Mouse (Mus musculus): ENCODE data around the gene Cped1.

DNA sequence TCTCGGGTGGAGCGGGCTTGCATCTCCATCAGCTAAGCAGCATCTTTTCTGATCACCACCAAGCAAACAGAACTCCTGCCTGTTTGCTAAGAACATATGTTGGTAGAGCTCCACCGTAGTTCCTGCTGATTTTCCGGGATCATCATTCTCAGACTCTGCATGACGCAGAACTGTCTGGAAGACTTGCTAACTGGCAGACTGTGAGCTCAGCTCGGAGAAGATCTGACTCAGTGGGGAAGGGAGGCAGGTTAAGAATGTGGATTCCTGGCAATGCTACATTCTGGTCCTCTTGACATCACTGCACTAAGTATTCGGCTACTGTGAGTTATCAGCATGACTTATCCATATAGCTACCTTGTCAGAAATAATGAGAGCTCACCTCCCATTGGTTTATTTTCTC lies 44.7 kb downstream of the Cped1 start:
- no peak for TF ChIP-seq CEBPB (IDR thresholded peaks at IDR 0.05; ENCODE audit: insufficient read depth, poor library complexity, severe bottlenecking)
- no peak for TF ChIP-seq USF1 (IDR thresholded peaks at IDR 0.05; ENCODE audit: low read depth)
- no peak for TF ChIP-seq POLR2A (IDR thresholded peaks at IDR 0.05; ENCODE audit: insufficient read length, low read depth)
- no peak for TF ChIP-seq MAX (IDR thresholded peaks at IDR 0.05; ENCODE audit: low read depth)
